Mouse (Mus musculus): Measurements from ENCODE around the gene Fam161a. TPM values are rescaled to one million over a fixed set of nuclear protein-coding genes. Genes with fewer than 3 reads are reported as not detected.
"Not testable (repeated sequence)": the region's sequence is repeated elsewhere in the genome, so short reads cannot be mapped to it uniquely, and the experiment has no call there.

Gene Fam161a
- total RNA-seq, 1 experiment from 2014 or later, result 1.5 TPM

DNA sequence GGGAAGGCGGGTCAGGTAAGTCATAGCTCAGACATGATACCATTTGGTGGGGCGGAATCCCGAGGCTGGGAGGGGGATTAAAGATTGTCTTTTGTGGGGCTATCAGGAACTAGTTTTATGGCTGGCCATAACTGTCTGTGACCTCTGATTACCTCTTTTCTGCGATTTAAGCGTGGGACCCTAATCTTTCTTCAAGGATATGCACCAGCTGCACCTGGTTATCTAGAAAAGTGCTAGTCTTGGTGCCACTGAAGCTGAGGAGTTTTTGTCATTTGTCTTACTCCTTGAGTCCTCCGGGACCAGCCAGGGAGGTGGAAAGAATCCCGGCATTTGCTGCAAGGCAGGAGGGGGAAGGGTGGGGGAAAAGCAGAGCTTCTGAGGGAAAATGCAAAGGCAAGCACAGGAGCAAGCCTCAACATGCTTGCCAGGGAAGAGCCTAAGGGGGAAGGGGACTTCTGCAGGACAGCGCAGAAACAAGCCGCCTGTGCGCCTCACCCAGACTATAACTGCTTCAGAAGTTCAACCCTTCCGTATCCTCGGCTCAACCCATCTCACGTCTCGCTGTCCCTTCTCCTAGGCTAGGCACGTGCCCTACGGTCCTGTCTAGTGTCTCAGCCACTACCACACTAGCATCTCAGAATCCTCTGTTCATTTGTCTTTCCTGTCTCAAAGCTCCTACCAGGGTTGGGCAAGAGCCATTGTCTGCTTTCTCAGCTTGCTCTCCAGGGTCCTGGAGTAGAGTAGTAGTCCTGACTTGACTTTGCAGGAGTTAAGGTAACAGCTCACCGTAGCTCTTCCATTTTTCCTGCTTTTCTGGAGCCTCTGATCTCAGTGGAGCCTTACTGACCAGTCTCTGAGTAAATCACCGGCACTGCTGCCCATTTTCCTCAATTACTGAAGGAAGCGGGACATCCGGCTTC, 40.6 kb downstream of the Fam161a start:
- peak; percentile 52; the same call in 1 of the 2 replicates for ATAC-seq (replicated peaks; ENCODE audit: low read depth, poor library complexity, severe bottlenecking)

DNA sequence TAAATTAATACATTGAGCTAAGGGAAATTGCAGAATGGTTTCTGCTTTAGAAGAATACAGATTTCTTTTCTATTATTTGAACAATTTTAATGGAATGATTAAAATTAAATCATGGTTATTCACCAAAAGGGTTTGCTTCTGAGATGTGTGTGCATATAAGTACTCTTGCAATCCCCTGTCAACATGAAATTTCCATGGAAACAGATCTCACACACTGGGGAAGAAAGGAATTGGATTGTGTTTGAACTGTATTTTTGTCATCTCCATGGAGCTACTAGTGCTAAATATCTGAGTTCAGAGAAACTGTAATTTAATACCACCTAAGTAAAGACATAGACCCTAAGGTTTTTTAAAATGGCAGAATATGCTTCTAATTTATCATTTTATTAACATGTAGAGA, 42.3 kb downstream of the Fam161a start:
- ATAC-seq (replicated peaks; ENCODE audit: low read depth, poor library complexity, severe bottlenecking), result no peak

DNA sequence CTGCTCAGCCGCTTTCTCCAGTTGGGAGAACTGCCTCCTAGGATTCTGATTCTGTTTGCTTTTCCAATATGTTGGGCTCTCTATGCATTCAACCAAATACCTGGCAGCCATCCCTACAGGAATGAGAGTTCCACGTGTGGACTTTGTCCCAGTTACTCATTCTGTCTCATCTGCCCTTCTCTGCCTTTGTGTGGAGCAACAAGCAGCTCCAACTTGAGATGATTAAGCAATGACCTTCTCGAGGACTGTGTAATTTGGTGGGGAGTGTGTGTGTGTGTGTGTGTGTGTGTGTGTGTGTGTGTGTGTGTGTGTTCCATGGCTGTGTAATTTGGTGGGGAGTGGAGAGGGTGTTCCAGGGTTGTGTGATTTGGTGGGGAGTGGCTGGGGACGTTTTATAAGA, 45.0 kb downstream of the Fam161a start:
- no peak for ATAC-seq (replicated peaks; ENCODE audit: low read depth, poor library complexity, severe bottlenecking)

DNA sequence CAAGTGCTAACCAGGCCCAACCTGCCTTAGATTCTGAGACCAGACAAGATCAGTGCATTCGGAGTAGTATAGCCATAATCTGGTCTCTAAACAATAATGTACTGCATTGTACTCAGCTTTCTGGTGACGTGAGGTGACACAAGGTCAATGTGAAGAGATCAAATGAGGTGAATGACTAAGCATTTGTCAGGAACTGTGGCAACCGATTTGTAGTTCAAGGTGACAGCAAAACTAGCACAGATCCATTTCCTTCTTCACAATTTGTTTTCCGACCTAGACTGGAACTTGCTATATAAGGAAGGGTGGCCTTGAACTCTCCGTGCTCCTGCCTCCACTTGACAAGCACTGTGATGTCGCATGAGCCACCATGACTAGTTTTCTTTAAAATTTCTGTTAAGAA, 55.8 kb downstream of the Fam161a start:
- ATAC-seq (replicated peaks; ENCODE audit: low read depth, poor library complexity, severe bottlenecking), result no peak

DNA sequence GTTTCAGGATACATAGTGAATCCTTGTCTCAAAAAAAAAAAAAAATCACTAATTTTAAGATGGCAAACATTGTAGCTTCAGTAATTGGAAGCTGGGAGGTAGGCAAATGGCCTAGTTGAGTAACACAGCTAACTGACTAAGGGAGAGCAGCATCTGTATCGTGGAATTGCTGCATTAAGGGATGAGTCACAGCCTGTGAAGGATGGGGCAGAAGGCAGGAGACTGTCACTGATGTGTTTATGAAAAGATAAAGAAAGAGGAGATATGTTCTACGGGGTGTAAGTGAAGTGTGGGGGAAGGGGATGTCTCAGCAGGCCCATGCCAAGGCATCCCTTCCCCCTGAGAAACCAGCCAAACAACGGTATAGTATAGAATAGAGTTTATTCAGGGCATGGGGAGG, 56.5 kb downstream of the Fam161a start:
- ATAC-seq (replicated peaks; ENCODE audit: low read depth, poor library complexity, severe bottlenecking), result no peak

DNA sequence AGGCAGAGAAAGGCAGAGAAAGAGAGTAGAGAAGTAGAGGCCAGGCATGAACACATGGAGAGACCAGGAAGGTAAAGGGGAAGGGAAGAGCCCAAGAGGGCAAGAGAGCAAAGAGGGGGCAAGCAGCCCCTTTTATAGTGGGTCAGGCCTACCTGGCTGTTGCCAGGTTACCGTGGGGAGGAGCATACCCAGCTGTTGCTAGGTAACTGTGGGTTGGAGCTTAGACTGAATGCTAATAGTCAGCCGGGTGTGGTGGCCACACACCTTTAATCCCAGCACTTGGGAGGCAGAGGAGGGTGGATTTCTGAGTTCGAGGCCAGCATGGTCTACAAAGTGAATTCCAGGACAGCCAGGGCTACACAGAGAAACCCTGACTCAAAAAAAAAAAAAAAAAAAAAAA, 56.9 kb downstream of the Fam161a start:
- ATAC-seq (replicated peaks; ENCODE audit: low read depth, poor library complexity, severe bottlenecking), result not testable (repeated sequence)

DNA sequence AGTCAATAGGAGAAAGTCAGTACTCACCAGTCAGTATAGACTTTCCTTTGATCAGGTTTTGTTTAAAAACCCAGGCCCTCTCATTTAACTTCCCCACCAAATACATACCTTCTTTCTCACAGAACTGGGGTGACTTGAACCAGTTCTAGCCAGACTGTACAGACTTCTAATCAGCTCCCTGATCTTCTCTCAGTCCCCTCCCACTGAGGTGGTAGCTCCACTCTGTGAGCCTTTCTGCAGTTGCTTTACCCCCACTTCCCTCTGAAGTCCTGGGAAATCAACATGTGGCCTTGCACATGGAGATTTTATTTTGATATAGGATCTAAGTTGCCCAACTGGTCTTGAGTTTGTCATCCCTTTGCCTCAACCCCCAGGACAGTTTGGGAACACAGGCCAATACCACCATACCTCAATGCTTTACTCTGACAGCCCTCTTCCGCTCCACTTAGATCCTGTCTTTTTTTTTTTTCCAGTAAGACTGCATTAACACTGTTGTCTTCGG, 57.9 kb downstream of the Fam161a start:
- no peak for ATAC-seq (replicated peaks; ENCODE audit: low read depth, poor library complexity, severe bottlenecking)

DNA sequence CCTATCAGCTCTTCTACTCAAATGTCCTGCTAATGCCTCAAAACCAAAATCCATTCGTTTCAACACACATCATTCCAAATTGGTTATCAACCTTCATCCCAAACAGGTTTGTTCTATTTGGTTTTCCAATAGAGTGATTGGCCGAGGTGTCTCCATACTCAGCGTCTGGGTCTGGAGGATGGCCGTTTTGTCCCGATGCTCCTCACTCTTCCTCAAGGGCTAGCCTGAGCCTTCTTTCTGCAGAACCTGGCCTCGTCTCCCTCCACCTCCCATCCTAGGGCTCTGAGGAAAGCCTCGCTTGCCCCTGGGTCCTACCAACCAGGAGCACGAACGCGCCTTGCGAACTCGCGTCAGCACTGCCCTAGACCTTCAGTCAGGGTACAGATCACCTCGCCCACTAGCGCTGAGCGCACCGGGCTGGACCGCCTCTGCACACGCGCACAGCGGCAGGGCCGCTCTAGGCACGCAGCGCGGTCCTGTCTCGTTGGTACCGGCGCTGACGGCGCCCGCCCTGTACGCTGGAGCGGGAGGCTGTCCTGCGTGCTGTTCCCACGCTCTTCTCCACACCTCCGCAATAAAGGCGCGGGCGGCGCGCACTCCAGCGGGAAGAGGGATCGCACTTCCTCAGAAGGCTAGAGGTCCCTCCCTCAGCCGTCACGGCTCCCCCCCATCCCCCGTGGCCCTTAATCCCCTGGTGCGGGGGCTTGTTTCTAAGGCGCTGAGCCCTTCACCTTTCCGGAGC, 60.2 kb downstream of the Fam161a start:
- peak; percentile 100 for ATAC-seq (replicated peaks; ENCODE audit: low read depth, poor library complexity, severe bottlenecking)

DNA sequence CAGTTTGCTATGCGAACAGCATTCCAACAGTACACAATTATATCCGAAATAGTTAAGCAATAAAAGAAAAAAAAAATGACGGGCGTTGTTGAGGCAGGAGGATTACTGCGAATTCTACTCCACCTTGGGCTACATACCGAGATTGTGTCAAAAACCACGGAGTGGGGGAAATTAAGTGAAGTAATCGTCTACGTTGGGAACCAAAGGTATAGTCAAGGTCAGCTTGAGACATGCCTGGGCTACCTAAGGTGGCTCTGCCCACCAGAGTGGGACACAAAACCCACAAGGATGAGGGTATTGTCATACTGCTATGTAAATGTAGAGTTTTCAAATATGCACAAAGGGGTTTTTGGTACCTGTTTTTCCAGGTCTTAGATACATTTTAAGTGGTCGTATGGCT, 60.9 kb downstream of the Fam161a start:
- ATAC-seq (replicated peaks; ENCODE audit: low read depth, poor library complexity, severe bottlenecking), result no peak

DNA sequence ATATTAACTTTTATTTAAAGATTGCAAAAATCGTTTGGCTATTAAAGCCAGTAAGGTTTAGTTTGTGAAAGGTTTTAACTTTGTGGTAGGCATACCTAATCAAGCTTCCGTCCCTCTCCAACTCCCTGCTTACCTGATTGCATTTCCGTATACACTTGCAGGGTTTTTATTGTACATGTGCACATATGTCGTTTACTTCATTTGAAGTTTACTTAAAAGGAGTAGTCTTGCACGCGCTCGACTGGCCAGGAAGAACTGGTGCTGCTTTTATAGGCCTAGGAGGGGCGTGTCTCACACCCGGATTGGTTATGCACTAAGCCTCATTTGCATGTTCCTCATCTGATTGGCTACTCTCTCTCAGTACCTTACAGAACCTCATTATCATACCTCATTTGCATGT, 61.7 kb downstream of the Fam161a start:
- not testable (repeated sequence) for ATAC-seq (replicated peaks; ENCODE audit: low read depth, poor library complexity, severe bottlenecking)

DNA sequence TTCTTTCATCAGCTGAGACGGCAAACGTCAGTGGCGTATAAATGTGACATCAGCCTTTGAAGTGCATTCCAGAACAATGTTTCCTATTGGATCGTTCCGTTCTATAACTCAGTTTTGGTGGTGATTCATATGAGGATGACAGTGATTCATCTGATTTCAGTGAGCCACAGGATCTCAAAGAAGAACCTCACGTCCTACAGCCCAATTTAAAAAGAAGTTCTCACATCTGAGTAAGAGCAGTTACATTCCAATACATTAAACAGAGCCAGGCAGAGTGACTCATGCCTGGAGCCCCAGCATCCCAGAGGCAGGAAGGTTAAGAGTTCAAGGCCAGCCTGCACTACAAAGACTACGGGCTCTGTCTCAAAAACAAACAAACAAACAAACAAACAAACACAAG, 67.5 kb downstream of the Fam161a start:
- ATAC-seq (replicated peaks; ENCODE audit: low read depth, poor library complexity, severe bottlenecking), result no peak

DNA sequence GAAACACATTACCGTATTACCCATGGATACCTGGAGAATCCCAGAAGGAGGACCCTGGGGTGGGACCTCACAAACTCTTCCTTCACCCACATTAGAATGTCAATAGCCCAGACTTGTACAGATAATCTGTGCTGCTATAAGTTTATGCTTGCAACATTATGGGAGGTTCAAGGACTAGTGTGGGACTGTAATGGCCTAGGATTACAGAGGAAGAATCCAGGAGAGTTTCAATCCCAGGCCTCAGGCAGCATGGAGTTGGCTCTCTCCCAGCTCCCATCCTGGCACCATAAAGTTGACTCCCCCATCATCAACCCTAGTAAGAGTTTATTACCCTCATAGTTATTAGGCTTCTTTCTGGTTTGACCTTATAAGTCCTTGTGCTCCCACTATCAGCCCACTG, 71.2 kb downstream of the Fam161a start:
- ATAC-seq (replicated peaks; ENCODE audit: low read depth, poor library complexity, severe bottlenecking), result no peak

Other genes starting within 250 kb of the Fam161a start
- gene B3gnt2, start 146.6 kb upstream of the Fam161a start, total RNA-seq (2017), result 3.8 and 8.8 TPM in 2 replicates
- gene Zrsr1, start 35.5 kb upstream of the Fam161a start, total RNA-seq (2017), result 9.4 and 9.9 TPM in 2 replicates
- 70.8 and 81.6 TPM in 2 replicates for gene Gm28048, start 25.4 kb upstream of the Fam161a start, total RNA-seq (2017)
- 52.9 and 62.5 TPM in 2 replicates for gene Commd1, start 25.1 kb upstream of the Fam161a start, total RNA-seq (2017)
- 274 and 331 TPM in 2 replicates for gene Cct4, start 17.0 kb upstream of the Fam161a start, total RNA-seq (2017)
- 250 and 261 TPM in 2 replicates for gene Xpo1, start 248.5 kb downstream of the Fam161a start, total RNA-seq (2017)